Mouse (Mus musculus) fat pad, adult 2 months (tissue): ENCODE results near the gene Anxa4.

Source experiments
- DNase-seq: peaks from one replicate; pipeline ENCODE4 v3.0.0-alpha.2; 2011; ENCODE audit warnings: low read depth, low spot score; ENCODE audit errors: extremely low read depth

Anxa4 gene

DNA sequence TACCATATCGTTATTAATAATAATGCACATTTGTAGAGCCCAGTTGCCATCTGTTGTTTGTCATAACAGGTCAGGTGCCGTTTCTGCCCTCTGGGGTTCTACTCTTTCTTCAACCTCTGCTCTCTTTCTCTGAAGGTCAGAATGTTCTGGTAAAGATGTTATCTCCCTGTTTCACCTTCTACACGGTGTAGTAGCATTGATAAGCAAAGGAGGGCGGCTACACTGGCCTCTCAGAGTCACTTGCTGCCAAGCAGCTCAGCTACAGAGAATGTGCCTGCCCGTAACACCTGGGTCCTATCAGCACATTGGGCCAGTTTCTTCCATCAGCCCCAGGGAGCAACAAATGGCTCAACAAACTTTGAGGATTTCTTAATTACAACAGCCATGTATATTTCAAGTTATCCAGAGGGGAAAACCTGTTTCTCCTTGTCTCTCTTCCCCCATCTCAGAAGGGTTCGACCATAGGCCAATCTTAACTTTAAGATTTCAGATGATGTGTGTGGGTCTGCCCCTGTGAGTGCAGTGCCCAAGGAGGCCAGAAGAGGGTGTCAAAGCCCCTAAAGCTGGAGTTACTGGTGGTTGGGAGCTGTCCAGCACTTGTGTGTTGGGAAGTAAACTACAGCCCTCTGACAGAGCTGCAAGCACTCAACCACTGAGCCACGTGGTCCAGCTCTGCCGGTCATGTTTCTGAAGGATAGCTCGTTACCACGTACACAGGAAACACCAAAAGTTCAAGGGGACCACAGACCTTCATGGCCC is 39.1 kb downstream of the Anxa4 start:
- no peak for DNase-seq

DNA sequence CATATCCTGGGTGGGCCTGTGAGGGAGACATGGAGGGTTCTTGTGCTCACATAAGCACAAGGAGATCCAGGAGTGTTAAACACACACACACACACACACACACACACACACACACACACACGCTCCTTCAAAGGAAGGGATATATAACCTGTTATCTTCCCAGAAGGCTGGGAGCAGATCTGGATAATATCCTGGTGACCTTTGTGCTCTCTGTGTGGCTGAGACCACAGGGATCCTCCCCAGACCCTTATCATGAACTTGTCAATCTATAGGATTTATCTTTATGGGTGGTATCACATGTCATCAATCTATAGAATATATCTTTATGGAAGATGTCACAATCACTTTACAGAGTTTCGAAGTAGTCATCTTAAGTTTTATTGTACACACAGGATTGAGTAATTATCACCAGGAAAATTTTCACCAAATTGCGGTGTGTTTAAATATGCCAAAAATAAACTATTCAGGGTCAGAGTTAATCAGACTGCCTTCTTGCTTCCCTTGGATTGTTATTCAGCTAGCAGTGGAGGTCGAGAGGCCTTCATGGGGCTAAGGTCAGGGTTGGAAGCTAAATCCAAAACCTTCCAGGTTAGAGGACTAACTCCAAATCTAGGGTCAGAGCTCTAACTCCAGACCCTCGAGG is 40.4 kb downstream of the Anxa4 start:
- DNase-seq: no peak

DNA sequence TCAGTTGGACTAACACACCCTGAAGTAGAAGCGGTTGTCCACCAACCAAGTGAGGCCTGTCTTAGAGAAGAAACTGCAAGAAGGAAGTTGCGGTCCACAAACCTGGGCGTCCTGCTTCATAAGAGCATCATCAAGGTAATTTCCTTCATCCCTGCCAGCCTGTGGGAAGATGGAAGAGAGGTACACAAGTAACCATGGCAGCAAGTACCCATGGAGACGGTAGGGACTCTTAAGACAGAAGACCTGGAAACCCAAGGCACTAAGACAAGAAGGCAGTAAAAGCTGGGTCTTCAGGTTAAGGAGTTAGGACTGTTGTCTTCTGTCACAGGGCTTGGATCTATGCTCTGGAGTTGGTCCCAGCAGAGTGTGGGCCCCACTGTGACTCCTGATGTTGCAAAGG is 42.4 kb downstream of the Anxa4 start:
- no peak for DNase-seq

DNA sequence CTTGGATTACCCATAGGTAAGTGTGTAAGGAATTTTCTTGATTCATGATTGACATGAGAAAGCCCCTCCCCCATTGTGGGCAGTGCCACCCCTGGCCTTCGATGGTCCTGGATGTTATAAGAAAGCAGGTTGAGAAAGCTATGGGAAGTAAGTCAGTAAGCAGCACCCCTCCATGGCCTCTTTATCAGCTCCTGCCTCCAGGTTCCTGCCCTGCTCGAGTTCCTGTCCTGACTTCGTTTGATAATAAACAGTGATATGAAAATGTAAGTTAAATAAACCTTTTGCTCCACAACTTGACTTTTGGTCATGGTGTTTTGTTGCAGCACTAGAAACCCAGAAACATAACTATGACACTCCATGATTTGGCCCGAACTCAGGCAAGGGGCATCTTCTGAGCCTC is 43.6 kb downstream of the Anxa4 start:
- no peak for DNase-seq

DNA sequence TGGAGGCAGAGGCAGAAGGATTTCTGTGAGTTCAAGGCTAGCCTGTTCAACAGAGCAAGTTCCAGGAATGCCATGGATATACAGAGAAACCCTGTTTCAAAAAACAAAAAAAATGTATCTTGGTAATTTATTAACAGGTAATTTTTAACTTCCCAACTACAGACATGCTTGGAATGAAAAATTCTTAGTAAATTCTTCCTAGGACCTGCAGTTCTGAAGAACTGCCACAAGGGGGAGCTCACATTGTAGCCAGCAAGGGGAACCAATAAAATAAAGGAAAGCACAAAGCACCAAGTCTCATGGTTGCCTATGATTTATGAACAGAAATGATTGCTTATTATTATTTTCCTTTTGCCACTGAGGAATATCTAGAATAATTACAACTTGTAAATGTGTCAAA is 46.2 kb downstream of the Anxa4 start:
- DNase-seq: no peak

GRCm38 (mm10) chr6:86740652-86741051 is 52.7 kb downstream of the Anxa4 start:
- DNase-seq: no peak

- DNase-seq: no peak
Measured at GRCm38 (mm10) chr6:86736830-86737229, 56.6 kb downstream of the Anxa4 start.

GRCm38 (mm10) chr6:86736313-86736712 is 57.1 kb downstream of the Anxa4 start:
- DNase-seq: no peak

- DNase-seq: peak; percentile 37
Measured at GRCm38 (mm10) chr6:86733183-86733876, 60.1 kb downstream of the Anxa4 start, which contains the start of gene Gmcl1. Gene Gmcl1, minus strand, starts transcription at chr6:86733383.

DNA sequence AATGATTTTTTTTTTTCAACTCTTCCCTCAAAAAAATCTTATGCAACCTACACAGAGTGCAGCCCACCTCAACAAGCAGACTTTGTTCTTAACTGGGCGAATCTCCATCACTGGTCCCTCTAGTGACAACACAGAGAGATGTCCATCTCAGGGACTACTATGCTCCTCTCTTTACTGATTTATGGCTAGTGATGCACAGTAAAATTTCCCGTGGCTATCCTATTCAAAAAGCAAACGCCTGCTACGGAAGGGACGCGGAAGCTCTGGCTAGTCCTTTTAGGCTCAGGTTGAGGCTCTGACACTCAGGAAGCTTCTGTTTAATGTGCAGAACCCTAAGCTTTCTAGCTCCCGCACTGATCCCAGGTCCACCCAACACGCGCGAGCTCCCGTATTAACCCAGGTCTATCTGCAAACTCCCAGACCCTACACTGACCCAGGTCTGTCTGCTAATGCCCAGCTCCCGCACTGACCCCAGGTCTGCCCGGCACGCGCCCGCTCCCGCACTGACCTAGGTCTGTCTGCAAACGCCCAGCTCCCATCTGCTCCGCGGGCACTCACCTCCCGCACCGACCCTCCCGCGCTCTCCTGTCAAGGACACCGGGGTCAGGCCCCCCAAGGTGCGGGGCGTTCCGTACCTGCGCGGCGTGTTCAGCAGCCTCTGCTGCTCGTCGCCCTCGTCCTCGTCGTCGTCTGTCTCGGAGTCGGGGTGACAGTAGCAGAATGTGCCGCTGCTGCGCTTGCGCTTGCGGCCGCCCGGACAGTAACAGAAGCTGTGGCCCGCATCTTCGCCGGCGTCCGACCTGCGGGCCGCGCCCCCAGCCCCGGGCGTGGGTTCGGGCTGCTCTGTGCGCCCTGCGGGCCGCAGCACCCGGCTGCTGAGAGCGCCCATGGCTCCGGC is 60.9 kb downstream of the Anxa4 start:
- DNase-seq: no peak

DNA sequence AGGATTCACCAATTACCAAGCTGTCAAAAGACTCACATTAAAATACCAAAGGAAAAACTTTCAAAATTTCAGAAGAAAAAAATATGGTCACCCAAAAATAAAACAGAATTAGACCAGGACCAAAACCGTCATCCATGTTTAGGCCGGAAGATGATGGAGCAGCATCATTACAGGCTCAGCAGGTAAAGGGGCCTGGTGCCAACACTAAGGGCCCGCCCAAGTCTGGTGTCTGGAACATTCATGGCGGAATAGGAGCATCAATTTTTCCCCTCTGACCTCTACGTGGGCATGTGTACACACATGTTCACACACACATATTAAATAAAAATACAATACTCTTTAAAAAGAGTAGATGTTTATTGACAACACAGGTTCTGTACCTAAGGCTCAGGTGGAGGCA is 64.7 kb downstream of the Anxa4 start:
- DNase-seq: no peak

GRCm38 (mm10) chr6:86721977-86722376 is 71.4 kb downstream of the Anxa4 start:
- no peak for DNase-seq

GRCm38 (mm10) chr6:86708072-86708774 is 85.2 kb downstream of the Anxa4 start:
- no peak for DNase-seq

DNA sequence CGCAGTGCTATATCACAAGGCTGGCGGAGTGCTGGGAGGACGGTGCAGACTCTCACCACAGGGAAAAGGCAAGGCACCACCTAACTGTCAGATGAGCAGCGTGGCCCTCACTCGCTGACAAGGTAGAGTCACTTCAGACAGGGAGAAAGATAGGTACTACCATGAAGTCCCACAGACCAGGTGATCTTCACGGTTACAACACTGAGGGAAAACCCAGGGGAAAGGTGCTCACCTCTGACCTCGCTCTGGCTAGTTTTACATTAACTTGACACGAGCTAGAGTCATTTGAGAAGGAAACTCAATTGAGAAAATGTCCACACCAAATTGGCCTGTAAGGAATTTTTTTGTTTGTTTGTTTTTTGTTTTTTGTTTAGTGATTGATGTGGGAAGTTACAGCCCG is 90.8 kb downstream of the Anxa4 start:
- DNase-seq: no peak

GRCm38 (mm10) chr6:86697903-86698302 is 95.5 kb downstream of the Anxa4 start:
- no peak for DNase-seq

- no peak for DNase-seq
Measured at GRCm38 (mm10) chr6:86696213-86696612, 97.2 kb downstream of the Anxa4 start.

GRCm38 (mm10) chr6:86694465-86694864 is 98.9 kb downstream of the Anxa4 start:
- DNase-seq: no peak

DNA sequence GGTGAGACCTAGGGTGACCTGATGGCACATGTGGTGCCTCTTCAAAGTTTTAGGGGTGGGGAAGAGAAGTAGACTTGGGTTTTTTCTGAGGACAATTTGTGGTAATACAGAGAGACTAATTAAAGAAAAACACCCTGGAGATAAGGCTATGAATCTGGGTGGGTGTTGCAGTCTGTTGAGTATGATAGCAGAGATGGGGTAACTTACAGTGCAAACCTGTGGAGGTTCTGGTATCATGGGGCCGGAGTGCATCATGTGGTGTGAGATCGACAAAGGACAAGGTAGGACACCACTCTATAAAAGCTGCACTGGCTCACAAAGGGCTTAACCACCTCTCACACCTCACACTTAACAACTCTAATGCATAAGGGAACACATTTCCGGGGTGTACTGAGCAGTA is 103.7 kb downstream of the Anxa4 start:
- no peak for DNase-seq

DNA sequence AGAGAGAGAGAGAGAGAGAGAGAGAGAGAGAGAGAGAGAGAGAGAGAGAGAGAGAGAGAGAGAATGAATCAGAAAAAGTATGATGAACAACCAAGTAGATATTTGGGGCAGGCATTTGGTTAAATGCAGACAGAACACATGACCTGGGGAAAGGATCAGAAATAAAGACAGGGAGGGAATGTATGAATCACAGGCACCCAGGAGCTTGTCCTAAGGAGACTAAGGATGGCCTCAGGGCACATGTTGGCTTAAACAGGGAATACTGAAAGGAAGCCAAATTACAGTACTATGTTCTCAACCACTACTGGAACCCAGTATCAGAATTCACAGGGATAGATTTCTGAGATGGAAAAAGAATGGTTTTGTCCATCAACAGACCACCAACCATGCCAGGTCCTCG is 106.4 kb downstream of the Anxa4 start:
- DNase-seq: no peak
